Mouse (Mus musculus): Measurements from ENCODE around the gene Ccr1l1.

The Ccr1l1 gene

DNA sequence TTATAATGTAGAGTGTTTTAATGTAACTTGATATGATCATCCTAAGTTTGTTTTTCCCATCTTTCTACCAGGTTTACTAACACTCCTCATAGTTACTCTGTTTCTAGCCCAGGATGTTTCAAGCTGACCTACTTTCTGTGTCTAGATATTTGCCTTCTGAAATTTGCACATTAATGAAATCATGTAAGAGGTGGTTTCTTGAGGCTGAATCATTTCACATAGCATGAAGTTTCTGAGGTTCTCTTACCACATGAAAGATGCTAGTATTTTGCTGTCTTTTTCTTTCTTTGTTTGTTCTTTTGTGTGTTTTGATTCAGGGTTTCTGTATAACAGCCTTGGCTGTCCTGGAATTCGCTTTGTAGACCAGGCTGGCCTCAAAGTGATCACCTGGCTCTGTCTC, 18.0 kb downstream of the Ccr1l1 start:
- in situ Hi-C loops (cut with MboI, MseI), result no loop called here

DNA sequence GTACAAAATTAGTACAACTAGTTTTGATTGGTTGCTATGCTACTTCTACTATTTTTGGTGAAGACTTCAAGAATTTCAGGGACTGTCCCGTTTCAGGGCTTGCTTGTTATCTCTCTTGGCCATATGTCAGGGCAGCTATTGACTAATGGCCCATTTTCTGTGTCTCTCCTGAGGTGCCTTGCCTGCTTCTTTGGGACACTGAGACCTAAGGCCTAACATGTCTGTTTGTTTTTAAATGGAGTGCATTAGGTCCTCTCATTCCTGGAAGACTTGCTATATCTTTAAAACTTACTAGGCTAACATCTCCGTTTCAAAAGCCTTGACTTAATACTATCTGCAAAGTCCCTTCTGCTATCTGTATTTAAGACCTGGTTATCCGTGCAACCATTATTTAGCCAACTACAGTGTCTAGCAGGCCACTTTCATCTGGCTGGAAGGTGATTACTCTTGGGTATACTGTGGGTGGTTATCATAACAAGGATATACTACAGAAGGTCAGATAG, 20.2 kb downstream of the Ccr1l1 start:
- in situ Hi-C loops (cut with MboI, MseI), result loop anchor here (10.0 kb wide), 1 partner anchor 893 kb away; no protein-coding TSS in a partner anchor

DNA sequence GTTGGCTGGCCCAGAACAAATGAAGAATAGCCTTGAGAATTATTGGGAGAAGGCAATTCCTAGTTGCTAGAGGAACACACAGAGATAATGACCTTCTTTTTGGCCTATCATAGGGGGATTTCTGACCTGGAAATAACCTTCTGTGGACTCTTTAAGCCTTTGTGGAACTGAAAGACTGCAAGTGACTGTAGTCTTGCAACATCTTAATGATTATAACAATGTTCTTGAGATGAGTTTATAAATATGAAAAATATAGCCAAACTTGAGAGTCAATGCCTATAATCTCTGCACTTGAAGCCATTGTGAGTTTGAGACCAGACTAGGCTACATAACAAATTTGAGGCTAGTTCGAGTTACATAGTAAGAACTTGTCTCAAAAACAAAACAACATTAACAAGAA, 21.3 kb downstream of the Ccr1l1 start:
- in situ Hi-C loops (cut with MboI, MseI), result loop anchor here (10.0 kb wide), 1 partner anchor 892 kb away; no protein-coding TSS in a partner anchor

- in situ Hi-C loops (cut with MboI, MseI), result loop anchor here (10.0 kb wide), 1 partner anchor 889 kb away; no protein-coding TSS in a partner anchor
These were observed 24.7 kb downstream of the Ccr1l1 start for GRCm38 (mm10) chr9:123953551-123953950.

GRCm38 (mm10) chr9:123951176-123951575, 27.0 kb downstream of the Ccr1l1 start:
- in situ Hi-C loops (cut with MboI, MseI), result loop anchor here (10.0 kb wide), 1 partner anchor 886 kb away; no protein-coding TSS in a partner anchor

- in situ Hi-C loops (cut with MboI, MseI), result no loop called here
These were observed 28.8 kb downstream of the Ccr1l1 start for GRCm38 (mm10) chr9:123949432-123949831.

DNA sequence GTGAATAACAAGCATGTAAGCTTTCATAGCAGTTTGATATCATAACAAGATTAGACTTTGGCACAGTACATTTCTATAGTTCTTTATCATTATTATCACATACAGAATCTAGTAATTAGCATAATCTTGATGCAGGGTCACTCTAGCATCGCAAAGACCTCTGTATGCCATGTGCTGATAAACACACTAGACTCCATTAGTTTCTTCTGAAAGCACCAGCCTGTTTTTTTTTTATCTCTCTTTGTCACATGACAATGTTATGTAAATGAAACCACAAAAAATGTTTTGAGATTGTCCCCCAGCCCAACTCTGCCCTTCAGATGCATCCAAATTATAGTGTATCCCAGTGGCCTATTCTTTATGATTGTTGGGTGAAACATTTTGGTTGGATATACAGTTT, 30.4 kb downstream of the Ccr1l1 start:
- in situ Hi-C loops (cut with MboI, MseI), result no loop called here

GRCm38 (mm10) chr9:123942025-123942424, 36.2 kb downstream of the Ccr1l1 start:
- in situ Hi-C loops (cut with MboI, MseI), result loop anchor here (5.0 kb wide), 1 partner anchor 315 kb away; no protein-coding TSS in a partner anchor

GRCm38 (mm10) chr9:123941316-123941715, 36.9 kb downstream of the Ccr1l1 start:
- in situ Hi-C loops (cut with MboI, MseI), result loop anchor here (5.0 kb wide), 1 partner anchor 316 kb away; no protein-coding TSS in a partner anchor

DNA sequence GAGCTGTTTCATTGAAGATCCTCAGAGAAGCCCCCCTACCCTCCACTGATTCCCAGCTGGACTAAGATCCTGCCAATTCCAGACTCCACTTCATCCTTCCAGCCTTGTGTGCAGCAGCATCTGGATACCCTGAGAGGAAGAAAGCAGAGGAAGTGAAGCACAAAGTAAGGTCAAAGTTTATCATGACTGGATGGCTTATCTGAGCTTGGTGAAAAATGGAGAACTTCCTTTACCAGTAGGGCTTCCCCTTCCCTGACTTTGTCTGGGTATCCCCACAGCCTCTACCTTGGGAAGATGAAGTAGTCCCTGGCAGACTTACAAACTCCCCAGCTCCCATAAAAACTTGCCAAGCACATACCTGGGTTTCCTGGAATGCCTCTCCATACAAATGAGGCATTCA, 37.6 kb downstream of the Ccr1l1 start:
- in situ Hi-C loops (cut with MboI, MseI), result loop anchor here (5.0 kb wide), 1 partner anchor 317 kb away; no protein-coding TSS in a partner anchor

- in situ Hi-C loops (cut with MboI, MseI), result loop anchor here (5.0 kb wide), 1 partner anchor 317 kb away; no protein-coding TSS in a partner anchor
These were observed 38.0 kb downstream of the Ccr1l1 start for GRCm38 (mm10) chr9:123940168-123940567.

- in situ Hi-C loops (cut with MboI, MseI), result loop anchor here (5.0 kb wide), 1 partner anchor 71 kb away; no protein-coding TSS in a partner anchor
These were observed 40.2 kb downstream of the Ccr1l1 start for GRCm38 (mm10) chr9:123937989-123938388.

DNA sequence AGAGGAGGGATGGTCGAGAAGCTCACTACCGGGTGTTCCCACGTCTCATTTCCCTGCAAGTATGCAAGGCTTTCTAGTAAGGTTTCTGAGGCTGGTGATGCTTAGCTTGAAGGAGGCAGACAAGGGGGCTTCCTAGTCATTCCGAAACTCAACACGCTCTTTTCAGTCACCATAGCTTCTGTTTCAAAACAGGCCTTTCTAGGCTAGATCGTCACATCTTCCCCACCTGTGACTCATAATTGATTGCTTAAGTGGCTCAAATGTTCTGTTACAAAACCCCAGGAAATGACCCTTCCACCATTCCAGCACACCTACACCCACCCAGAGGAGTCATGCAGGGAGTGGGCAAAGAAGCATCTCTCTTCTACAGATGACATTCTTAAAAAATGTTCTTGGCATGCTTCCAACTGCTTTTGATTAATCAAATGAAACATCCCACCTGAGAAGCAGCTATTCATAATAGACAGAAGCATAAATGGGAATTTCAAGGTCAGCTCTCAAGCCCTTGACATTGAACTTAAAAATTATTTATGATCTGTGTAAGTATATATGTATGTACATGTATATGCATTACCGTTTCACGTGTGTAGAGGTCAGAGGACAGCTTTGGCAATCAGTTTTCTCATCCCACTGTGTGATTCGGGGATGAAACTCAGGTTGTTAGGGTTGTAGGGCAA, 41.5 kb downstream of the Ccr1l1 start:
- in situ Hi-C loops (cut with MboI, MseI), result loop anchor here (5.0 kb wide), 1 partner anchor 69 kb away; no protein-coding TSS in a partner anchor

GRCm38 (mm10) chr9:123935776-123936175, 42.4 kb downstream of the Ccr1l1 start:
- in situ Hi-C loops (cut with MboI, MseI), result loop anchor here (5.0 kb wide), 1 partner anchor 68 kb away; no protein-coding TSS in a partner anchor

- in situ Hi-C loops (cut with MboI, MseI), result loop anchor here (5.0 kb wide), 1 partner anchor 68 kb away; no protein-coding TSS in a partner anchor
These were observed 42.9 kb downstream of the Ccr1l1 start for GRCm38 (mm10) chr9:123935346-123935745.

DNA sequence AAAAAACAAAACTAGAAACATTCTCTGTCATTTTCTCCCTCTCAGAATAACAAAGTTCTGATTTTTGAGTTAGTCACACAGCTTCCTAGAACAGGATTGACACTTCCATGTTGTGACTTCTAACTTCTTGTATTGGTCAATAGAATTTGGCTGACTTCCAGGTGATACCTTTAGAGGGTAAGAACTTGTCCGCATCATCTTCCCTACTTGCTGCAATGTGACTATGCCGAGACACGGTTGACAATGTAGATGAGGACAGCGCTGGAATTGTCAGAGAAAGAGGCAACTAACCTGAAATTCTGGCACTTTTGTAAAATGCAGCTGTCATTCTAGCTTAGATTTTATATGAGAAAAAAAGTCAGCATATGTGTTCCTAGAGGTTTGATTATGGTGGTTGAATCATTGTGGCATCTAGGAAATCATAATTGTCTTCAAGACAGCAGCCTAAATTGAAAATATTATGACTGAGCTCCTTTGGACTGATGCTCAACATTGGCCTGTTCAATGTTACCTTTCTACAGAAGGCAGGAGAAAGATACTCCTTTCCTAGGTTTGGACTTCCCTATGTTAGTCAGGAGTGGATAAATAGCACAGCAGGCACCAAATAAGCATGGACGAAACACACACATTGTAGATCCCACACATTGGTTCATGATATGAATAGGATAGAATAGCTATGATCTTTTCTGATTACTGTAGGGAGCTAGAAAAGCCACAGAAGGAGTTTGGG, 44.3 kb downstream of the Ccr1l1 start:
- in situ Hi-C loops (cut with MboI, MseI), result loop anchor here (5.0 kb wide), 1 partner anchor 193 kb away; no protein-coding TSS in a partner anchor

DNA sequence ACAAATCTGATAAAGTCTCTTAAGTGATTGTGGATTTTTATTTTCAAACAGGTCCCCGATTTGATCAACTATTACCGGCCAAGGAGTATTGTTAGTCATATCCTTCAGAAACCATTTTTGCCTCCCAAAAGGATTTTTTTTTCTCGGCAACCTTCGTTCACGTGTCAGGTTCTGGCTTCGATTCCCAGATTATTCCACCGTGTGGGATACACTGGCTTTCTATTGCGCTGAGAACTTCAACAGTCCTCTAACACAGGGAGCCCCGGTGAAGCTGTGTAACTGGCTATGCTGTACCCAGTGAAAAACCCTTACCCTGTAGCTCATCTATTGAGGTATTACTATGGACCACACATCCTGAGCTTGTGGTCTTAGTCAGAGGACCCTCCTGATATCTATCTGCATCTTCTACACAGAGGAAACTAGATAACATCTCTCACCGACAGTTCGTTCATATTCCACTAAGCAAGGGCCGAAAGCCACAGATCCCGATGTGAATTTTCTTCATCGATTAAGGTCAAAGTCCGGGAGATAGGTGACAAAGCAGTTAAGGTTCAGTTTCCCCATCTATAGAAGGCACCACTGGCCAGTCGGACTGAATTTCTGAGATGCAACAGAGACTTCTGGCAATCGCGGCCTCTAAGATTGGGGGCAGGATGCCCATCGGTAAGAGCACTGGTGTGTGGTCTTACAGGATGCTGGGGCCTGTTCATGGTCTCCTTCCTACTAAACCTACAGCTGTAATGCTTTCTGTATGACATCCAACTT, 45.1 kb downstream of the Ccr1l1 start:
- in situ Hi-C loops (cut with MboI, MseI), result loop anchor here (5.0 kb wide), 1 partner anchor 194 kb away; no protein-coding TSS in a partner anchor

DNA sequence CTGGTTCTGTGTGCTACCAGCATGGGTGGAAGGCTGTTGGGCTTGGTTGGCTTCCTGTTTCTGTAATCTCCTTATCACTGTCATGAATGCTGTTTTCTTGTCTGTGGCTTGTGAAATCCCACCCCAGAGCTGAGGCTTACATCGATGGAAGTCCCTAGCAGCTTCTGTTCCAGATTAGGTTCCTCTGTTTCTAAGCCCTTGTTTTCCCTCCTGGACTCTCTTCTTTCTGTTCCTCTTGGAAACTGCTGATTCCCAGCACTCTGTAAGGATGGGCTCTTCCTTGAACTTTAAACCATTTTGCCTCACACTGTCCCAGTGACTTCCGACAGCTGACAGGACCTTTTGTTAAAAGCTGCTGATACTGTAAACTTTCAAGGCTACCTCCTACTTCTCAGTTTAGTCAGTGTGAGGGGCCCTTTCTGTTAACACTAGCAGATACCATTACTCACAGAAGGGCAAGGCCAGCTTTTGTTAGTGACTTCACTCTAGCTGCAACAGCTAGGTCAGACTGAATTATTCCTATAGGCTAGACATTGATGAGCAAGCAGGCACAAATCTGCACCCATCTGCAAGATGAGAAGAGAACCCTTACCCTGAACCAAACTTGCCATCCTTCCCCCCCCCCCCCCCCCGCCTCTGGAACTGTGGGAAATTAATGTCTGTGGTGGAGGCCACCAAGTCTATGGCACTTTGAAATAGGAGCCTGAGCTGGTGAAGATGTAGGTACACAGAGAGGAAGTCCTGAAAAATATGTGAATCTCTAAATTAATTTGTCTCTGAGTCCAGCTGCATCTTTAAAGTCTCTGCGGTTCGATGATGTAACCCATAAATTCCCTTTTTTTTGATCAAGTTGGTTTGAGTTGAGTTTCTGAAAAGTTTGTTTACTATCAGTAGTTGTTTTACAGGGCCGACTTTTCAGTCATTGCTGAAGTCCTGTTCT, 46.2 kb downstream of the Ccr1l1 start:
- in situ Hi-C loops (cut with MboI, MseI), result loop anchor here (5.0 kb wide), 1 partner anchor 195 kb away; no protein-coding TSS in a partner anchor

DNA sequence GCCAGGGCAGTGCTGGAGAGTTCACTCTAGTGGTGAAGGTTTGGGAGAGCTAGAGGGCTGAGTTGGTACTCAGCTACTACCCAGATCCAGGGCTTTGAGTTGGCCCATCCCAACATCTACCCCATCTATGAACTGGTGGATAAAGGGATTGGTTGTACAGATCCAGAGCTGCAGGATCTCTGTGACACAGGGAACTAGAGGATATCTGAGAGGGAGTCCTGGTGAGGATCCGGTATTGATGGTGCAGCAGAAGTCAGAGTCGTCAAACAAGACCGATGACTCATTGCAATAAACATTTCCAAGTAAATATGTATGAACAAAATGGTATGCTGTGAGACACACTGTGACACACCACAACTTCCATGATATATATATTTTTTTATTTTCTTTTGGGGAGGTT, 47.3 kb downstream of the Ccr1l1 start:
- in situ Hi-C loops (cut with MboI, MseI), result loop anchor here (5.0 kb wide), 1 partner anchor 196 kb away; no protein-coding TSS in a partner anchor

DNA sequence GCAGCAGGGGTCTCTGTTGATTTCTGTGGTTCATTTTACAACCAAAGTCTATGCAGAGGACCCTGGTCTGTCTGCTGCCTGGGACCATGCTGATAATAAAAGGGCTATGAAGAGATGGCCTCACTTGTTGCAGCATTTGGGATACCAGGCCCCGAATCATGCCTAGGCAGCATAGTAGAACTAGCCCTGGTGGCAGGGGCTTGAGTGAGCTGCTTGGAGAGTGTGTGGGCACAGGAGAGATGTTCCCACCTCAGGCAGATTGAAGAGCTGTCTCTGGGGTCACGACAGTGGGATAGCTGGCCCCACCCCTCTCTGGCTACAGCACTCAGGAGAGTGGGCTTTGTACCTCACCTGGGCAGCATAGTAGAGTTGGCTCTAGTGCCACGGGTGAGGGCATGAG, 47.7 kb downstream of the Ccr1l1 start:
- in situ Hi-C loops (cut with MboI, MseI), result loop anchor here (5.0 kb wide), 1 partner anchor 197 kb away; no protein-coding TSS in a partner anchor

Measured in T-helper 2 cell (primary cell).